Mouse (Mus musculus) ES-E14 (cell line): ENCODE measurements at regions not wholly inside any gene's neighbourhood (a gene's known extent, or its start where the extent isn't known, plus 50 kb on each side); places are given as distances from the start of the nearest gene placed in this dataset.

ENCODE experiments used
- DNase-seq: peaks from one replicate; pipeline ENCODE4 v3.0.0-alpha.2; 2013; ENCODE audit warnings: low read depth, low spot score
- H3K27ac ChIP-seq: 2 replicates; pipeline ENCODE4 v1.5.1; 2012; ENCODE audit warnings: low read depth, mild to moderate bottlenecking, low read length, moderate library complexity, mixed read lengths; ENCODE audit not compliant: poor library complexity, insufficient read depth, severe bottlenecking
- H3K36me3 ChIP-seq: 2 replicates; pipeline ENCODE4 v1.6.1; 2012; ENCODE audit warnings: mild to moderate bottlenecking, low read length, moderate library complexity, mixed read lengths; ENCODE audit not compliant: control insufficient read depth, poor library complexity, insufficient read depth, severe bottlenecking
- H3K4me1 ChIP-seq, 2 experiments: fragments of 150-350 bp in 1 of 2; sonication (generic) in 1 of 2; 2 replicates each; pipeline ENCODE4 v1.6.1; 2012; ENCODE audit warnings: low read length in 2 of 2, mild to moderate bottlenecking in 1 of 2, mixed read lengths in 1 of 2; ENCODE audit not compliant: control insufficient read depth in 2 of 2, insufficient read depth in 2 of 2, poor library complexity in 1 of 2
- H3K4me3 ChIP-seq, 2 experiments: fragments of 150-350 bp in 1 of 2; sonication (generic) in 1 of 2; 2 replicates each; pipeline ENCODE4 v1.5.1; 2012; ENCODE audit warnings: low read length in 2 of 2, low read depth in 1 of 2, mild to moderate bottlenecking in 1 of 2, mixed read lengths in 1 of 2; ENCODE audit not compliant: insufficient read depth in 1 of 2, poor library complexity in 1 of 2, severe bottlenecking in 1 of 2
- H3K9ac ChIP-seq: 2 replicates; pipeline ENCODE4 v1.6.1; 2012; ENCODE audit warnings: low read depth, mild to moderate bottlenecking, low read length, mixed read lengths; ENCODE audit not compliant: poor library complexity, insufficient read depth, severe bottlenecking
- H3K9me3 ChIP-seq: fragments of 150-350 bp; sonication (generic); 2 replicates; pipeline ENCODE4 v1.6.1; 2012; ENCODE audit warnings: low read depth, mild to moderate bottlenecking, low read length; ENCODE audit not compliant: control insufficient read depth, insufficient read depth
- CHD2 ChIP-seq: IDR thresholded peaks from 2 replicates; pipeline ENCODE4 v1.6.1; 2014; ENCODE audit warnings: mild to moderate bottlenecking, low read depth, low read length, inconsistent platforms
- HCFC1 ChIP-seq: IDR thresholded peaks from 2 replicates; pipeline ENCODE4 v1.6.1; 2012; ENCODE audit warnings: low read length, inconsistent platforms, borderline replicate concordance; ENCODE audit not compliant: insufficient read depth
- MAFK ChIP-seq: IDR thresholded peaks from 2 replicates; pipeline ENCODE4 v1.6.1; 2014; ENCODE audit warnings: mild to moderate bottlenecking, low read depth, low read length, inconsistent platforms; ENCODE audit not compliant: insufficient read depth
- ZC3H11A ChIP-seq: IDR thresholded peaks from 2 replicates; pipeline ENCODE4 v1.6.1; 2012; ENCODE audit warnings: low read depth, mild to moderate bottlenecking, inconsistent platforms, low read length, borderline replicate concordance
- ZNF384 ChIP-seq: IDR thresholded peaks from 2 replicates; pipeline ENCODE4 v1.6.1; 2012; ENCODE audit warnings: low read depth, low read length, inconsistent platforms
- in situ Hi-C, 2 experiments: fragments of 600-800 bp; cut with MboI; formaldehyde crosslinking; loops; one replicate each; pipeline ENCODE4 v1.15.1; 2025; ENCODE audit warnings: low sequenced_read_pairs in 2 of 2, inconsistent platforms in 1 of 2; ENCODE audit not compliant: unreplicated experiment in 2 of 2

GRCm38 (mm10) chr19:57560757-57561156, 50.1 kb upstream of the Atrnl1 start:
- Histone ChIP-seq H3K4me1 (no peaks in the 10 kb centered on the region), H3K36me3 (no peaks in the 10 kb centered on the region), H3K9ac (no peak overlapping the region), H3K27ac (no peak overlapping the region), H3K4me3 (no peak overlapping the region), H3K9me3 (no peaks in the 10 kb centered on the region)
- no peak for DNase-seq
- no peak for TF ChIP-seq MAFK
- TF ChIP-seq HCFC1: no peak
- no peak for TF ChIP-seq ZC3H11A
- TF ChIP-seq ZNF384: no peak
- TF ChIP-seq CHD2: no peak
- in situ Hi-C loops: no loop called here
